Mouse (Mus musculus) gastrocnemius, postnatal 4 days (tissue): ENCODE measurements around the gene Tnnt1. TPM values are rescaled to one million over a fixed set of nuclear protein-coding genes. Genes with fewer than 3 reads are reported as not detected.
A peak's percentile ranks its signal among the peaks of the same experiment; 100 is the strongest.

Experiments
- DNase-seq, 2 experiments: peaks; one replicate each; pipeline ENCODE4 v3.0.0; 2021 to 2022; ENCODE audit warnings: low spot score in 2 of 2, mixed read lengths in 2 of 2
- total RNA-seq, 2 experiments: library from RNA; stranded (reverse); gene quantifications; 2 replicates each; pipeline ENCODE4 v1.2.3; 2021

The Tnnt1 gene
- total RNA-seq, 2 experiments from 2014 or later, result 466 to 479 TPM

- DNase-seq, result peak in 1 of 2 experiments; percentile 73
Measured at GRCm38 (mm10) chr7:4498251-4498650, 17.9 kb downstream of the Tnnt1 start.

DNA sequence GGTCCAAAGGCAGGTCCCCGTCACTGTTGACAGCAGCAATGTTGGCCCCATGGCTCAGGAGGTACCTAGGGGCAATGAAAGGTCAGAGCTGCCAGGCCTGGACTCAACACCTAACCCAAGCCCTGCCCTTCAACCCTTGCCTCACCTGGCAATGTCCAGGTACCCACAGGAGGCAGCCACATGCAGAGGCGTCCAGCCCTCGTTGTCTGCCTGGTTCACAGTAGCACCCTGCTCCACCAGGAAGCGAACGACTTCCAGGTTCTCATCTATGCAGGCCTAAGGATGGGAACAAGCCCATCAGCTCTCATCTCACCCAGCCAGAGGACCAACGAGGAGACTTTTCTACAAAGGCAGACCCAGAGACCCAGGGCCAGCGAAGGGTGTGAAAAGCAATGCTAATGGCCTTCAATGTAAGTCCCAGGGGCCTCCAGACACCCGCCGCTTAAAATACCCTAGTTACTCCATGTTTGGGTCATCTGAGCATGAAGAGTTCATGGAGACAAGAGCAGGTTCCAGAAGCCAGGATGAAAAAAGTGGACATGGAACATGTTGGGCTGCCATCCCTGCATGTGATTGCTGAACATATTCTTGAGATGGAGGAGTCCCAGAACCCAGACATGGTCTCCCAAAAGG is 18.8 kb downstream of the Tnnt1 start:
- DNase-seq, result no peak

- no peak for DNase-seq
Measured at GRCm38 (mm10) chr7:4496468-4496867, 19.7 kb downstream of the Tnnt1 start.

GRCm38 (mm10) chr7:4493991-4494390 is 22.2 kb downstream of the Tnnt1 start:
- DNase-seq, result no peak

- DNase-seq, result no peak
Measured at GRCm38 (mm10) chr7:4492284-4493224, 23.6 kb downstream of the Tnnt1 start.

- DNase-seq, result no peak
Measured at GRCm38 (mm10) chr7:4491308-4491707, 24.9 kb downstream of the Tnnt1 start.

DNA sequence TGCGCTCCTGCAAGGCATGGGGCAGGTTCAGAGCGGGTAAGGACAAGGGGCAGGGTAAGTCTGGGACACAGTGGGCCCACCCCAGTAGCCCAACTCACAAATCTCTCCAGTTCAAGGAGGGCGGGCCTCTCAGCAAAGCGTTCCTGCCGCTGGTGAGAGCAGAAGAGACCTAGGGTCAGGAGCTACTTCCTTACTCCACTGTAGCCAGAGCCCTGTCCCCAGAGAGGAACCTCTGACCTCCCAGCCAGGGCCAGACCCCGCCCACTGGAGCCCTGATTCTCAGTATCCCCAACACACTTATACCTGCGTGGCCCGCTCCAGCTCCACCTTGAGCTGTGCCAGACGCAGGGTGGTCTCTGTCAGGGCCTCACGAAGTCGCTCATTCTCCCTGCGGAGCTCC is 33.9 kb downstream of the Tnnt1 start:
- DNase-seq, result no peak

- no peak for DNase-seq
Measured at GRCm38 (mm10) chr7:4479674-4480073, 36.5 kb downstream of the Tnnt1 start.

DNA sequence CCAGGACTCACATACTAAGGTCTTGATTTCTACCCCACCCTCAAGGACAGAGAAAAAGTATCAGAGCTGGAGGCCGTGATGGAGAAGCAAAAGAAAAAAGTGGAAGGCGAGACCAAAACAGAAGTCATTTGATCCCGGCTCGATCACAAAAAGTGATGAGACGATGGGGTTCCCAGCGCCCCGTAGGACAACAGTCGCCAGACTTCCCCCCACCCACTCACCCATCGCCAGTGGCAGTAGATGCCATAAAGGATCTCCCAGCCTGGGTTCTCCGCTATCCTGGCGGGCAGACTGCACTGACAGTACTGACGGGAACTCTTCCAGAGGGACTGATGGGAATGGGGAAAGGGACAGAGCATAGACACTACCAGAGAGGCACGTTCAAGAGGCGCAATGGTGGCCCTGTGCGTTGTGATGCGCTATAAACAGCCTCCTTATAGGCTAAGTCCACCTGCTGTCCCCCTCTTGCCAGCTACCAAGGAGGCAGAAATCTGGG is 37.3 kb downstream of the Tnnt1 start:
- no peak for DNase-seq

GRCm38 (mm10) chr7:4478021-4478795 is 38.0 kb downstream of the Tnnt1 start:
- DNase-seq, result peak in 1 of 2 experiments; percentile 65

DNA sequence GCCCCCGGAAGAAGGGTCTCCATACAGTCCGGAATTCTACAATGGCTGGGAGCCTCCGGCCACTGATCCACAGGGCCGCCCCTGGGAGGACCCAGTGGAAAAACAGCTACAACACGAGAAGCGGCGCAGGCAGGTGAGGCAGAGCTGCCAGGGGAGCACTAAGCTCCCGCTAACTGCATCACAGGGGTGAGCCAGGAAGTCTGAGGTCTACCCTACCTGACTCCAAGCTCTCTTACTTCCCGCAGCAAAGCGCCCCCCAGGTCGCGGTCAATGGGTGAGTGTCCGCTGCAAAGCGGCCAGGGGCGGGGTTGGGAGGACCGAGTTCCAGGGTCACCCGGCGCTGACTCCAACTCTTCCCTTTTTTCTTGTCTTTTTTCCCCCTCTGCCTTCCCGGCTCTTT is 42.2 kb downstream of the Tnnt1 start:
- no peak for DNase-seq

DNA sequence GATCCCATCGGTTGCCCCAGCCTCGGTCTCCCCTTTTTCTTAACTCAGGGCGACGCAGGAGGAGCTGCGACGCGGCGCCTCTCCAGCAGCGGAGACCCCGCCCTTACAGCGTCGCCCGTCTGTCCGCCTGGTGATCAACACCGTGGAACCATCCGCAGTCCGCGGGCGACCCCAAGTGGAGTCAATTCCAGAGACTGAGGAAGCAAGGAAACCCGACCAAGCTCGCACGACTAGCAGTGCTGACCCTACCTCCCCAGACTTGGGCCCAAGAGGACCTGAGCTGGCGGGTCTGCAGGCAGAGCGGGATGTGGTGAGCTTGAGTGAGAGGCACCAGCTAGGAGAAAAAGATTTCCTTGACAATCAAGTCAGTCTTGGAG is 45.0 kb downstream of the Tnnt1 start:
- peak; percentile 53 to 80 for DNase-seq

GRCm38 (mm10) chr7:4470275-4471178 is 45.7 kb downstream of the Tnnt1 start:
- no peak for DNase-seq

GRCm38 (mm10) chr7:4467801-4468200 is 48.4 kb downstream of the Tnnt1 start:
- DNase-seq, result no peak

DNA sequence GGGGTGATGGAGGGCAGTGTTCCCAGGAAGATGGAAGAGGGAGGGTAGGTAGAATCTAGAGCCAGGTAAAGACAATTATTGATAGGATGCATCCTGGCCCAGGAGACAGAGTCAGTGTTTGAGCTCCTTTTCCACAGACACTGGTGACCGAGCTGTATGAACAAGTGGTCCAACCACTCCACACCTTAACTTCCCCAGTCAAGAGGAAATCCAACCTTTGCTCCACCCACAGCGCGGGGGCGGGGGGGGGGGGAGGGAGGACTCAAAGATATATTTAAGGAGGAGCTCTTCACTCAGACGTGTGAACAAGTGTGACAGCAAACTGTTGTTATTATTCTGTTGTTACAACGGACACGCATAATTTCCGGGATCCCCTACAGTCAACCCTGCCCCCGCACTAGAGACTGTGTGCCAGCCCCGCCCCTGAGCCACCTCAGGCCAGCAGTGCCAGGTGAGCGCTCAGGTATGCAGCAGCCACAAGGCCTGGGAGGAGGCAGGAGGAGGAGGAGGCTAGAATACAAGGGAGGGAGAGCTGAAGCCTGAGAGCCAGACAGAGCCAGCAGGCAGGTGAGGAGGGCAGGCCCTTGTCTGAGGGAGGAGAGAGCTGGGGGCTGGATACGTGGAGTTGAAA is 51.9 kb downstream of the Tnnt1 start:
- no peak for DNase-seq

DNA sequence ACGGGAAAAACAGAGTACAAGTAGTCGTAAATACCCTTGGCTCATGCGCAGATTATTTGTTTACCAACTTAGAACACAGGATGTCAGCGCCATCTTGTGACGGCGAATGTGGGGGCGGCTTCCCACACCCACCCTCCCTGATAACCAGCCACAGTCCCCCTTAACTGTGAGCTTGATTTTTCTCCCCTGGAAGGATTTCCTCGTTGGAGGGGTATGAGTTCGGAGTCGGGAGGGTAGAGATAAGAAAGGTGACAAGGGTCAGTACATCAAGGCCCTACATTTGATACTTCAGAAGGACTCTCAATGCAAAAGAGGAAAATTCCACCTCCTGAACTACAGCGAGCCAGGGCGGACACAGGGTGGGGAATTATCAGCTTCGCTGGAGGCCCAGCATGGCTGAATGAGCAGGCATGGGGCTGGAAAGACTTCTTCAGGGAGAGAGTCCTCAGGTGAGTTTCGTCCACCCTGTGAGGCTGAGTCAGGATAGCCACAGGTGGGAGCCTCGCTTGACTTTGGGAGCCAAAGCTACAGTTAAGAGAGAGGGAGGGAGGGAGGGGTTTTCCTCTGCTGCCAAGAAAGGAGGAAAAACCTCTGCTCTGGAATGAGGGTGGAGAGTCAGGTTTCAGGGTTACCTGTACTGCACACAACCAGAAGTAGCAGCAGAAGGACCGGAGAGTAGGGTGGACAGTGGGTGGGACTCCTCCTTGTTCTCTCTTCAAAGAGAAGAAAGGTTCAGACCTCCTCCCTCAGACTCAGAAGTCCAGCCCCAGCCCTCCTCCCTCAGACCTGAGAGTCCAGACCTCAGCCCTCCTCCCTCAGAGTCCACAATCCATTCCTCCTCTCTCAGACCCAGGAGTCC is 55.4 kb downstream of the Tnnt1 start, which contains the start of gene Eps8l1:
Eps8l1 (plus strand) TSS at position 99 of the 859 bp plus-strand sequence.
- no peak for DNase-seq
